In genomic region chr10:42845480-42845879, GRCm38 (mm10) we compare ENCODE assay signal across 26 mouse cellular contexts. TPM values are rescaled to one million over a fixed set of nuclear protein-coding genes. Genes with fewer than 3 reads are reported as not detected.
"Had no signal": no experiment of that assay in that cellular context is flagged by ENCODE, and none has a peak within 500 bp of the region (broad histone marks: within the 10 kb centered on the region; RNA-seq: fewer than 3 reads in every experiment).

No protein-coding gene starts in this region.

- H3K4me2 ChIP-seq: embryonic facial prominence, embryonic 12.5 days; embryonic facial prominence, embryonic 13.5 days; embryonic facial prominence, embryonic 15.5 days; forebrain, embryonic 12.5 days; forebrain, embryonic 13.5 days; forebrain, embryonic 15.5 days had no signal

- H3K36me3 ChIP-seq: embryonic facial prominence, embryonic 12.5 days; embryonic facial prominence, embryonic 13.5 days; embryonic facial prominence, embryonic 15.5 days; forebrain, embryonic 10.5 days; forebrain, embryonic 12.5 days; forebrain, embryonic 15.5 days had no signal

- H3K9me3 ChIP-seq: embryonic facial prominence, embryonic 10.5 days; embryonic facial prominence, embryonic 12.5 days; embryonic facial prominence, embryonic 13.5 days; embryonic facial prominence, embryonic 15.5 days; forebrain, embryonic 10.5 days; forebrain, embryonic 12.5 days; forebrain, embryonic 13.5 days; forebrain, embryonic 15.5 days had no signal

- H3K27me3 ChIP-seq: embryonic facial prominence, embryonic 12.5 days; embryonic facial prominence, embryonic 13.5 days; embryonic facial prominence, embryonic 15.5 days; forebrain, embryonic 12.5 days; forebrain, embryonic 13.5 days; forebrain, embryonic 15.5 days had no signal

- H3K4me3 ChIP-seq: embryonic facial prominence, embryonic 10.5 days; embryonic facial prominence, embryonic 12.5 days; embryonic facial prominence, embryonic 13.5 days; embryonic facial prominence, embryonic 15.5 days; erythroblast, embryonic 14.5 days; forebrain, embryonic 10.5 days; forebrain, embryonic 12.5 days; forebrain, embryonic 13.5 days; forebrain, embryonic 15.5 days; gastrocnemius, adult 2 months; heart, adult 2 months had no signal

- DNase-seq: cerebellum, adult 9-10 months; cerebellum, adult 9-11 months; cerebellum, postnatal 10 days; cerebellum, postnatal 14 days; cerebellum, postnatal 25 days; cerebellum, postnatal 36 days; embryo, embryonic 11 days; forebrain, postnatal 0 days; gastrocnemius, adult 2 months; gastrocnemius, postnatal 10 days; gastrocnemius, postnatal 14 days; gastrocnemius, postnatal 25 days; gastrocnemius, postnatal 36 days; heart, adult 18-20 months; heart, adult 2 months had no signal

- H3K4me1 ChIP-seq: embryonic facial prominence, embryonic 12.5 days; embryonic facial prominence, embryonic 13.5 days; embryonic facial prominence, embryonic 15.5 days; forebrain, embryonic 10.5 days; forebrain, embryonic 12.5 days; forebrain, embryonic 15.5 days had no signal

- H3K9ac ChIP-seq: embryonic facial prominence, embryonic 12.5 days; embryonic facial prominence, embryonic 13.5 days; embryonic facial prominence, embryonic 15.5 days; forebrain, embryonic 12.5 days; forebrain, embryonic 13.5 days; forebrain, embryonic 15.5 days; forebrain, postnatal 0 days had no signal

- ATAC-seq: forebrain, embryonic 13.5 days; forebrain, embryonic 14.5 days; forebrain, embryonic 15.5 days; forebrain, embryonic 16.5 days; forebrain, postnatal 0 days had no signal

- H3K27ac ChIP-seq: embryonic facial prominence, embryonic 10.5 days; embryonic facial prominence, embryonic 12.5 days; embryonic facial prominence, embryonic 13.5 days; embryonic facial prominence, embryonic 15.5 days; forebrain, embryonic 10.5 days; forebrain, embryonic 12.5 days; forebrain, embryonic 13.5 days; forebrain, embryonic 15.5 days; gastrocnemius, adult 2 months; heart, adult 2 months had no signal

RNA-seq across cellular contexts. Expression of gene Scml4, which starts 14.7 kb away (rescaled TPM):
- polyA plus RNA-seq: erythroblast, embryonic 14.5 days had no signal
